Mouse (Mus musculus): Measurements from ENCODE around the gene Rora. TPM values are rescaled to one million over a fixed set of nuclear protein-coding genes. Genes with fewer than 3 reads are reported as not detected.

Rora gene
- polyA plus RNA-seq, 1 experiment from 2014 or later, result 7.5 TPM

DNA sequence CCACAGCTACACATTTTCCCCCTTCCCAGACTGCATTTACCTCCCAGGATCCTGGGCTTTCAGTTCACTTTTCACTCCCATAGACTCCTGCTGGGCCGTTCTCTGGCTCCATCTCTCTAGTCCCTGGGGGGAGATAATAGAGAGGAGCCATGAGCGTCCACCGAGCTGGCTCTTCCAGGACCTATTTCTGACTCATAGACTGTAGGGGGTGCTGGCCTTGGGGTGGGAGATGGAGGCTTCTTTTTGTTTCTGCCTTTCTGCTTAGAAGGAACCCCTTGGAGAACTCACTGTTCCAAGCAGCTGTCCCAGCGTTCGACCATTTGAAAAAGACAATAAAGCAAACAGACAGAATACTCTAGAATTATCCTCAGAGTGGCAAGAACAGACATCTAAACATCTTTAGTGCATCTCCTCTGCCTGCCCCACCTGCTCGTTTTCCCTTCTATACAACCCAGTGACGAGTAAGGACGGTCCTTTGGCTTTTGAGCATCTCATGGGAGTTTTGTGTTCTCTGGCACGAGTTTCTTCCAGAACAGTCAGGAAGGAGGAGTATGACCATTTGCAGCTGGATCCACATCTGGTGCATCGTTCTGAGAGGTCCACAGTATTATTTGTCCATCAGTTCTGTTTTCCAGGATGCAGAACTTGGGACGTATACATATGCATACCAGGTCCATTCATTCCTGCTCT, 73.7 kb downstream of the Rora start:
- WGBS, result 80% methylated on average over 11 of the region's 11 CpGs
- H3K4me2 ChIP-seq (replicated peaks; ENCODE audit: low read depth), result no peak overlapping the region
- no peak overlapping the region for H3K9ac ChIP-seq (ENCODE audit: low read length)
- H3K36me3 ChIP-seq (ENCODE audit: control insufficient read depth, insufficient read depth, low read length), result no peaks in the 10 kb centered on the region
- H3K9me3 ChIP-seq (ENCODE audit: control insufficient read depth, low read length), result no peaks in the 10 kb centered on the region
- no peaks in the 10 kb centered on the region for H3K4me1 ChIP-seq (replicated peaks; ENCODE audit: control insufficient read depth, insufficient read depth)
- TF ChIP-seq CTCF (IDR thresholded peaks at IDR 0.05; ENCODE audit: low read depth) (no peak), EP300 (optimal IDR thresholded peaks at IDR 0.05) (no peak)
- no peaks in the 10 kb centered on the region for H3K27me3 ChIP-seq (ENCODE audit: control insufficient read depth, insufficient read depth, low read length)
- ATAC-seq (ENCODE audit: low FRiP score, low TSS enrichment) (no peak), DNase-seq (ENCODE audit: low spot score) (no peak)
- no peak overlapping the region for H3K4me3 ChIP-seq (ENCODE audit: low read depth, low read length)
- H3K27ac ChIP-seq (replicated peaks), result no peak overlapping the region

DNA sequence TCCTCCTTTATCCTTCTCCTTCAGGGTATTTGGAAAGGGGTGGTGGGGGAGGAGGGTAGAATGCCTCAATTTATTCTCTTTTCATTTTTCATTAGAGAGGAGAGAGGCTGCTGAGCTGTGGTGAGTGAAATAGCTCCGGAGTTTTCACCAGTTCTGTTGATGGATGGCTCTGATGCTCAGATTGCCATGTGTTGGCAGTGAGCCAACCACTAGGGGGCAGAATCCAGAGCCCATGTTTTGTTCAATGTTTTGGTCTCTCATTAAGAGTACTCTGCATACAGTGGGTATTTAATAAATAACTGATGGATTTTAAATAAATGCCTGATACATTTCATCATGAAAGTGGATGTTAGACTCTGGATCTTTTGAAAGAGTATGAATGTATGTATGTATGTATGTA, 77.9 kb downstream of the Rora start:
- DNase-seq (ENCODE audit: low spot score) (no peak), ATAC-seq (ENCODE audit: low FRiP score, low TSS enrichment) (no peak)
- no peaks in the 10 kb centered on the region for H3K27me3 ChIP-seq (ENCODE audit: control insufficient read depth, insufficient read depth, low read length)
- WGBS, result 62% methylated on average over 1 of the region's 1 CpGs
- H3K4me1 ChIP-seq (replicated peaks; ENCODE audit: control insufficient read depth, insufficient read depth), result no peaks in the 10 kb centered on the region
- no peaks in the 10 kb centered on the region for H3K36me3 ChIP-seq (ENCODE audit: control insufficient read depth, insufficient read depth, low read length)
- TF ChIP-seq CTCF (IDR thresholded peaks at IDR 0.05; ENCODE audit: low read depth) (peak; percentile 32; the same call in 1 of the 2 replicates), EP300 (optimal IDR thresholded peaks at IDR 0.05) (no peak)
- no peak overlapping the region for H3K9ac ChIP-seq (ENCODE audit: low read length)
- no peaks in the 10 kb centered on the region for H3K9me3 ChIP-seq (ENCODE audit: control insufficient read depth, low read length)
- no peak overlapping the region for H3K27ac ChIP-seq (replicated peaks)
- no peak overlapping the region for H3K4me2 ChIP-seq (replicated peaks; ENCODE audit: low read depth)
- H3K4me3 ChIP-seq (ENCODE audit: low read depth, low read length), result no peak overlapping the region

GRCm38 (mm10) chr9:68732929-68733328, 79.3 kb downstream of the Rora start:
- Histone ChIP-seq H3K4me1 (replicated peaks; ENCODE audit: control insufficient read depth, insufficient read depth) (no peaks in the 10 kb centered on the region), H3K36me3 (ENCODE audit: control insufficient read depth, insufficient read depth, low read length) (no peaks in the 10 kb centered on the region), H3K4me2 (replicated peaks; ENCODE audit: low read depth) (no peak overlapping the region), H3K9ac (ENCODE audit: low read length) (no peak overlapping the region), H3K27me3 (ENCODE audit: control insufficient read depth, insufficient read depth, low read length) (no peaks in the 10 kb centered on the region), H3K27ac (replicated peaks) (no peak overlapping the region), H3K4me3 (ENCODE audit: low read depth, low read length) (no peak overlapping the region), H3K9me3 (ENCODE audit: control insufficient read depth, low read length) (no peaks in the 10 kb centered on the region)
- ATAC-seq (ENCODE audit: low FRiP score, low TSS enrichment) (no peak), DNase-seq (ENCODE audit: low spot score) (no peak)
- WGBS, result 87% methylated on average over 4 of the region's 4 CpGs
- TF ChIP-seq EP300 (optimal IDR thresholded peaks at IDR 0.05) (no peak), CTCF (IDR thresholded peaks at IDR 0.05; ENCODE audit: low read depth) (no peak)

DNA sequence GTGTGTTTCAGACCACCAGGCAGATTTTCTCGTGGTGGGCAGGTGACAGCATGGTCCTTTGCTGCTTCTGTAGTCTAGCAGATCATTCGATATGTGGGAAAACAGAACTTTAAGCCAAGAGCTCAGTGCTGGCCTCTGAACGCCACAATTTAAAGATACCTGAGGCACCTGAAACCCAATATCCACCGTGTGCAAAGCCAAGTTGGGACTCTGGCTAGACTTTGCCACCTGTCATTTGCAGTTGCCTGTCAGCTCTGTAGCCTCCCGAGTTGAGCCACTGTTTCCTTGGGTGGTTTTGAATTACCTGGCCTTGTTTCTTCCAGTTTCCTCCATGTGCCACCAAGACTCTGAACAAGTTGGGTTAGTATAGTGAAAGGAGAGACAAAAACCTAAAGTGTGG, 82.3 kb downstream of the Rora start:
- WGBS, result 81% methylated on average over 5 of the region's 5 CpGs
- Histone ChIP-seq H3K27me3 (ENCODE audit: control insufficient read depth, insufficient read depth, low read length) (no peaks in the 10 kb centered on the region), H3K4me1 (replicated peaks; ENCODE audit: control insufficient read depth, insufficient read depth) (no peaks in the 10 kb centered on the region), H3K4me3 (ENCODE audit: low read depth, low read length) (no peak overlapping the region), H3K9me3 (ENCODE audit: control insufficient read depth, low read length) (no peaks in the 10 kb centered on the region), H3K4me2 (replicated peaks; ENCODE audit: low read depth) (no peak overlapping the region), H3K27ac (replicated peaks) (no peak overlapping the region), H3K9ac (ENCODE audit: low read length) (no peak overlapping the region), H3K36me3 (ENCODE audit: control insufficient read depth, insufficient read depth, low read length) (no peaks in the 10 kb centered on the region)
- no peak for TF ChIP-seq CTCF (IDR thresholded peaks at IDR 0.05; ENCODE audit: low read depth)
- no peak for TF ChIP-seq EP300 (optimal IDR thresholded peaks at IDR 0.05)
- no peak for DNase-seq (ENCODE audit: low spot score)
- ATAC-seq (ENCODE audit: low FRiP score, low TSS enrichment), result no peak

- 88% methylated on average over 9 of the region's 9 CpGs for WGBS
- H3K4me1 ChIP-seq (replicated peaks; ENCODE audit: control insufficient read depth, insufficient read depth), result no peaks in the 10 kb centered on the region
- no peak for ATAC-seq (ENCODE audit: low FRiP score, low TSS enrichment)
- H3K9ac ChIP-seq (ENCODE audit: low read length), result no peak overlapping the region
- no peak for TF ChIP-seq CTCF (IDR thresholded peaks at IDR 0.05; ENCODE audit: low read depth)
- H3K9me3 ChIP-seq (ENCODE audit: control insufficient read depth, low read length), result no peaks in the 10 kb centered on the region
- H3K27ac ChIP-seq (replicated peaks), result no peak overlapping the region
- H3K4me2 ChIP-seq (replicated peaks; ENCODE audit: low read depth), result no peak overlapping the region
- H3K27me3 ChIP-seq (ENCODE audit: control insufficient read depth, insufficient read depth, low read length), result no peaks in the 10 kb centered on the region
- H3K4me3 ChIP-seq (ENCODE audit: low read depth, low read length), result no peak overlapping the region
- no peaks in the 10 kb centered on the region for H3K36me3 ChIP-seq (ENCODE audit: control insufficient read depth, insufficient read depth, low read length)
- no peak for DNase-seq (ENCODE audit: low spot score)
Observed at GRCm38 (mm10) chr9:68737197-68737736, 83.7 kb downstream of the Rora start.

DNA sequence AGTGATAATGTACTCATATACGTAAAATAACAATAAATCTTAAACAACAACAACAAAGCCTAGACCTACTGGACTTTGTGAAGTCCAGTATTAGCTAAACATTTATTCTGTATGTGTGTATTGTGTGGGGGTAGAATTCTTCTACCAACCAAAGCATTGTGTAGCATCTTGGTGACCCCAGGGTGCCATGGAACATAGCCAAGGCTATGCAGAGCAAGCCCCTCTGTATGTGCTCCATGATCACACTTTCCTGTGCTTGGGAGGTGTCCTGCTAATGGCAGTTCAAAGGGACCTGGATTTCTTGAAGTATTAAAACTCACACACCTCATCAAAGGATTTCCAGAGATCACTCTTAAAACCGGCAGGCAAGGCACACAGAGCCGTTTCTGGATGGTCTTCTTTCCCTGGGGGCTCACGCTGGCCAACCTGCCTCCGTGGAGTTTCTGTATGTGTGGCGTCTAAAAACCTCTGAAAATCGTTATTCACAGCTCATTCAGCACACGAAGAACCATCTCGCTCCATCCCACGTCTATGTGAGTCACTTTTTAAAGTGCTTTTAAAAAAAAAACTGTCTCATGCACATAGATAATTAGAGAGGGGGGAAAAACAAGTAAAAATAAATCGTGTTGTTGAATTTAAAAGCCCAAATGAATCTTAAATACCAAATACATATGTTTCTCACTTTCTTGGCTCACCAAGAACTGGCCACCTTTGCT, 92.5 kb downstream of the Rora start:
- WGBS, result 86% methylated on average over 11 of the region's 11 CpGs
- TF ChIP-seq EP300 (optimal IDR thresholded peaks at IDR 0.05), result no peak
- TF ChIP-seq CTCF (IDR thresholded peaks at IDR 0.05; ENCODE audit: low read depth), result no peak
- ATAC-seq (ENCODE audit: low FRiP score, low TSS enrichment), result no peak

More for the DNA sequence above, 92.5 kb downstream of the Rora start:
- Histone ChIP-seq H3K27me3 (ENCODE audit: control insufficient read depth, insufficient read depth, low read length) (no peaks in the 10 kb centered on the region), H3K9me3 (ENCODE audit: control insufficient read depth, low read length) (no peaks in the 10 kb centered on the region), H3K9ac (ENCODE audit: low read length) (no peak overlapping the region), H3K4me1 (replicated peaks; ENCODE audit: control insufficient read depth, insufficient read depth) (no peaks in the 10 kb centered on the region), H3K36me3 (ENCODE audit: control insufficient read depth, insufficient read depth, low read length) (no peaks in the 10 kb centered on the region), H3K4me2 (replicated peaks; ENCODE audit: low read depth) (no peak overlapping the region), H3K27ac (replicated peaks) (no peak overlapping the region), H3K4me3 (ENCODE audit: low read depth, low read length) (no peak overlapping the region)
- no peak for DNase-seq (ENCODE audit: low spot score)

All from stomach, postnatal 0 days (tissue).